Mouse (Mus musculus) liver, embryonic 11.5 days (tissue): ENCODE measurements around the gene Camk2n2. TPM values are rescaled to one million over a fixed set of nuclear protein-coding genes. Genes with fewer than 3 reads are reported as not detected.
A peak's percentile ranks its signal among the peaks of the same experiment; 100 is the strongest.

Experiments used
- ATAC-seq: fragments of 200-750 bp; cut with Nextera tagmentation; replicated peaks from 2 replicates; pipeline ENCODE4 v1.8.0; 2017; ENCODE audit warnings: moderate number of reproducible peaks, mild to moderate bottlenecking, moderate TSS enrichment, moderate library complexity; ENCODE audit not compliant: low FRiP score
- DNase-seq: peaks from one replicate; pipeline ENCODE4 v3.0.0-alpha.2; 2017; ENCODE audit warnings: low spot score
- H3K27ac ChIP-seq: fragments of 300-500 bp; sonication (generic); 2 replicates; pipeline ENCODE4 v1.5.1; 2014; ENCODE audit warnings: mild to moderate bottlenecking, low read depth, low read length, control low read depth
- H3K27me3 ChIP-seq: fragments of 300-500 bp; sonication (generic); replicated peaks from 2 replicates; pipeline ENCODE4 v1.6.1; 2014; ENCODE audit warnings: low read length, mixed read lengths; ENCODE audit not compliant: control insufficient read depth, insufficient read depth
- H3K36me3 ChIP-seq: fragments of 300-500 bp; sonication (generic); 2 replicates; pipeline ENCODE4 v1.6.1; 2014; ENCODE audit warnings: mild to moderate bottlenecking, low read length, moderate library complexity, mixed read lengths; ENCODE audit not compliant: control insufficient read depth, insufficient read depth
- H3K4me1 ChIP-seq: fragments of 300-500 bp; sonication (generic); replicated peaks from 2 replicates; pipeline ENCODE4 v1.6.1; 2014; ENCODE audit warnings: low read length, mixed read lengths; ENCODE audit not compliant: control insufficient read depth, insufficient read depth
- H3K4me2 ChIP-seq: fragments of 300-500 bp; sonication (generic); 2 replicates; pipeline ENCODE4 v1.6.1; 2014; ENCODE audit warnings: mild to moderate bottlenecking, control low read depth, moderate library complexity
- H3K4me3 ChIP-seq: fragments of 300-500 bp; sonication (generic); 2 replicates; pipeline ENCODE4 v1.5.1; 2014; ENCODE audit warnings: low read depth, low read length, control low read depth
- H3K9ac ChIP-seq: fragments of 300-500 bp; sonication (generic); 2 replicates; pipeline ENCODE4 v1.6.1; 2014; ENCODE audit warnings: low read depth, low read length, control low read depth
- H3K9me3 ChIP-seq: fragments of 300-500 bp; sonication (generic); 2 replicates; pipeline ENCODE4 v1.6.1; 2016; ENCODE audit warnings: low read length, inconsistent platforms, mixed read lengths; ENCODE audit not compliant: control insufficient read depth
- WGBS: fragments of 180-500 bp; shearing (Covaris S2); extraction: QIAGEN DNeasy Blood & Tissue Kit; methylation state at CpG from one replicate; pipeline ENCODE4 v1.1.7; 2014; 5-methylcytosine and 5-hydroxymethylcytosine counted together
- microRNA counts: library from miRNA; unstranded; fragments of <30 nt; microRNA quantifications from one replicate; lab custom pipeline; 2015
- microRNA-seq: library from miRNA; unstranded; fragments of <30 nt; microRNA quantifications from one replicate; pipeline ENCODE4, GENCODE M21; 2017; ENCODE audit warnings: borderline number of aligned reads
- polyA plus RNA-seq: library from polyadenylated mRNA; unstranded; fragments of >200 nt; fragmentation: Nextera tagmentation; extraction: Ambion mirVana; gene quantifications from 2 replicates; pipeline ENCODE4 v1.2.1, GENCODE M21; 2014

The Camk2n2 gene
- polyA plus RNA-seq, 1 experiment from 2014 or later: 0.59 TPM

DNA sequence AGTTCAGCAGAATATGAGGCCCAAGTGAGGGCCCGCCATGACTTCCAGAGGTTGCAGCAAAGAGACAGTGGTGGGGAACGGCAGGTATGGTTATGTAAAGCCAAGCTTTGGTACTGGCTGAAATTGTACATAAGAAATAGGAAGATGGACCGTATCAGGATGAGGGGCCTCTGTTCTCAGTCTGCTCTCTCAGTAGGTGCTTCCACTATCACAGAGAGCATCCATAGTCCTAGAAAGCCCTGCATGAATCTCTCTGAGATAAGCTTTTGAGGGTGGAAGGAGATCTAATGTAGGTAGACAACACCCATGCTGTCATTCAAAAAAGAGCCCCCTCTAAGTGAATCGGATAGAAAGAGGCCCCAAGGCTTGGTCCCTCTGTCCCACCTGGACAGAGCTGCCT lies 25.4 kb downstream of the Camk2n2 start:
- H3K4me3 ChIP-seq: no peak overlapping the region
- H3K4me1 ChIP-seq: peaks cover 31% of the 10 kb centered on the region
- H3K27me3 ChIP-seq: peaks cover 38% of the 10 kb centered on the region
- peak; percentile 52 for ATAC-seq
- peak overlapping the region; percentile 27 for H3K4me2 ChIP-seq
- no peaks in the 10 kb centered on the region for H3K9me3 ChIP-seq
- no peak overlapping the region for H3K9ac ChIP-seq
- WGBS: 66% methylated on average over 4 of the region's 4 CpGs
- no peak for DNase-seq
- no peak overlapping the region for H3K27ac ChIP-seq
- no peaks in the 10 kb centered on the region for H3K36me3 ChIP-seq

DNA sequence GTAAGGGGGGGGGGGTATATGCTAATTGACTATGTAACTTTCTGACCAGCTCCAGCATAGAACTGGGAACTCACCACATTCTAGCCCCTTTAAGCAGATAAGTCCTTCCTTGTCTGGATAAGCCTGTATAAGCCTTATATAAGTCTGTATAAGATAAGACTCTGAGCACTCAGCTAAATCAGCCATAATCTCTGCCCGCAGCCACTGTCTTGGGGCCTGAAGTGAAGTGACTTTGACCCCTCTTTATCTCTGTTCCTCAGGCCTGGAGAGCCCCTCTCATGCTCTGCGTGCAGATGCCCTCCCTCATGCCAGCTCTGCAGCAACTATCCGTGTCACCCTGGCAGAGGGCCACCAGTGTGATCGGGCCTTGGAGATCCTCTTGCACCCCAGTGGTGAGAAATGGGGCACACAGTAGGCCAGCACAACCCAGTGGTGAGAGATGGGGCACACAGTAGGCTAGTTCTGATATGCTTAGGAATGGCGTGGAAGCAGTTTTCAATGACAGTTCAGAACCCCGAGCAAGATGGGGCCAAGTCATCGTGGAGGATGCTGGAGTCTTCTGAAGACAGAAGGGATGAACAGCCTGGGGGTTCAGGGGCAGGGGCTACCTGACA lies 25.9 kb downstream of the Camk2n2 start:
- Histone ChIP-seq H3K4me1 (peaks cover 36% of the 10 kb centered on the region), H3K27ac (no peak overlapping the region), H3K4me3 (no peak overlapping the region), H3K36me3 (no peaks in the 10 kb centered on the region), H3K27me3 (peaks cover 44% of the 10 kb centered on the region), H3K9ac (no peak overlapping the region), H3K4me2 (peak overlapping the region; percentile 27), H3K9me3 (no peaks in the 10 kb centered on the region)
- no peak for DNase-seq
- 50% methylated on average over 7 of the region's 7 CpGs for whole genome bisulfite sequencing
- ATAC-seq: peak; percentile 94

DNA sequence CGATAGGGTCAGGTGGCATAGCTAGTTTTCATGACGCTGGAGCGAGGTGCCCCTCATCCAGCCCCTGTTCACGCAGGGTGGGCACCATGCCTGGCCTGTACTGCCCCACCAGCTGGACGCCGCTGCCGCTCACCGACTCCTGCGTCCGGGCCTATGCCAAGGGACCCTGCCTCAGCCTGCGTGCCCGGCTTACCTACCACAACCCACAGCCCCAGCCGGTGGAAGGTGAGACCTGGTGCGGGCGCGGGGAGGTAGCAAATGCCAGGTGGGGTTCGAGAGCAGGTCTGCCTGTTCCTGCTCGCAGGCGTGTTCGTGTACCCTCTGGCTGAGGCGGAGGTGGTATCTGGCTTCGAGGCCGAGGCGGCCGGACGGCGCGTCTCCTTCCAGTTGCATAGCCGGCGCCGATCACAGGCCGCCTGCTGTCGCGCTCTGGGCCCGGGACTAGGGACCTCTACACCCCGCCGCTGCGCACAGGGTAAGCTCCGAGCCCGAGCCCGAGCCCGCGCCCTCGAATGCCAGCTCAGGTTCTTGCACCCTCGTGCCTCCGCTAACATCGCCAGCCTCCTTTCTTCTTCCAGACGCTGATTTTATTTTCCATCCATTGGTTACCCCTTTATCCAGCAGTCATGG lies 29.9 kb downstream of the Camk2n2 start:
- H3K27ac ChIP-seq: no peak overlapping the region
- no peak overlapping the region for H3K9ac ChIP-seq
- H3K4me3 ChIP-seq: peak overlapping the region; percentile 52
- H3K4me2 ChIP-seq: peak overlapping the region; percentile 90
- DNase-seq (no peak), ATAC-seq (no peak)
- peaks cover 41% of the 10 kb centered on the region for H3K4me1 ChIP-seq
- H3K9me3 ChIP-seq: no peaks in the 10 kb centered on the region
- no peaks in the 10 kb centered on the region for H3K36me3 ChIP-seq
- peaks cover 71% of the 10 kb centered on the region for H3K27me3 ChIP-seq
- WGBS: 6% methylated on average over 48 of the region's 48 CpGs

DNA sequence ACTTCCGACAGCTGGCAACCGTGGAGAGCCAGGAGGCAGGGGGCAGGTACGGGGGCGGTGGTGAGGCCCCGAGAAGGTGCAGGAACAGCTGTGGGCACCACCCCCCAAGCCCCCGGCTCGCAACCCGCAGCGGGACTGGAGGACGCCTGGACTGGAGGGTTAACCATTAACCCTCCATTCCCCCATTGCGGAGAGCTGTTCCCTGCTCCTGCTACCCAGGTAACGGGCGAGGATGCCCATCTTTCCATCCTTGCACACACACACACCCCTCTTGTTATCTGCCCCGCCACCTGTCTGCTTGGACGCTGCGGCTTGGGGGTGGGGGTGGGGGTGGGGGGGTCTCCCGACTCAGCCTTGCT lies 30.4 kb downstream of the Camk2n2 start:
- Histone ChIP-seq H3K27me3 (peaks cover 72% of the 10 kb centered on the region), H3K4me1 (peaks cover 35% of the 10 kb centered on the region), H3K4me3 (peak overlapping the region; percentile 52), H3K9me3 (no peaks in the 10 kb centered on the region), H3K9ac (no peak overlapping the region), H3K36me3 (no peaks in the 10 kb centered on the region), H3K27ac (no peak overlapping the region), H3K4me2 (peak overlapping the region; percentile 90)
- DNase-seq (no peak), ATAC-seq (no peak)
- WGBS: 3% methylated on average over 17 of the region's 17 CpGs

DNA sequence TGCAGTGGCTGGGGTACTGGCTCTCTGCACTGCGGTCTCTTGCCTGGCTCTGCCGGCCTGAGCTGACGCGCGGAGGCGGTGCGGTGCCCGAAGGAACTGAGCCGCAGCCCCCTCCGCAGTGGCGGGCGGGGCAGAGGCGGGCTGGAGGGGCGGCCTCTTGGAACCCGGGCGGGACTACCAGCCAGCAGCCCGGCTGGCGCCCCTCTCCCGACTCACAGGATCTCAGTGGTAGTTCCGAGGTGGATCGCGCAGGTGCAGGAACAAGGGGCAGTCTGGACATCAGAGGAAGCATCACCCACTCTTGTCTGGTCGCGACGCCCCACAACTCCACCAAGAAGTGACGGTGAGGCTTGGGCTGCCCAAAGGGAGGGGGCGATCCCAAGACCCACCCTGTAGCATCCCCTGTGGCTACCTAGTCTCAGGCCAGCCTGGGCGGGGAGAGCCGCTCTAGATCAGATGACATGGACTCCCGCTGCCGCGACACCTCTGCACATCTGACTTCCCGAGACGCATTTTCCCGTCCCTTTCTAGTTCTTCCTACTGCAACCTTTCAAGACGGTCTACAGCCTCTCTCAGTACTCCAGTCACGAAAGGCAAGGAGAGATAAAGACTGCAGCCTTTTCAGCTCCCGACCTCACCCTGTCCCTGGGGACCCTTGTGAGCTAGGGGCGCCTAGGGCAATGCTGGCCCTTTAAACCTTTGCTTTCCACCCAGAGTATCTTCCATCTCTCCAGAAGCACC lies 31.0 kb downstream of the Camk2n2 start:
- peak; percentile 55 for DNase-seq
- Histone ChIP-seq H3K4me3 (peak overlapping the region; percentile 52), H3K9me3 (no peaks in the 10 kb centered on the region), H3K36me3 (no peaks in the 10 kb centered on the region), H3K4me2 (peak overlapping the region; percentile 90), H3K9ac (no peak overlapping the region), H3K27ac (no peak overlapping the region), H3K4me1 (peaks cover 30% of the 10 kb centered on the region), H3K27me3 (peaks cover 72% of the 10 kb centered on the region)
- ATAC-seq: peak; percentile 36
- under 1% methylated on average over 39 of the region's 39 CpGs for WGBS

DNA sequence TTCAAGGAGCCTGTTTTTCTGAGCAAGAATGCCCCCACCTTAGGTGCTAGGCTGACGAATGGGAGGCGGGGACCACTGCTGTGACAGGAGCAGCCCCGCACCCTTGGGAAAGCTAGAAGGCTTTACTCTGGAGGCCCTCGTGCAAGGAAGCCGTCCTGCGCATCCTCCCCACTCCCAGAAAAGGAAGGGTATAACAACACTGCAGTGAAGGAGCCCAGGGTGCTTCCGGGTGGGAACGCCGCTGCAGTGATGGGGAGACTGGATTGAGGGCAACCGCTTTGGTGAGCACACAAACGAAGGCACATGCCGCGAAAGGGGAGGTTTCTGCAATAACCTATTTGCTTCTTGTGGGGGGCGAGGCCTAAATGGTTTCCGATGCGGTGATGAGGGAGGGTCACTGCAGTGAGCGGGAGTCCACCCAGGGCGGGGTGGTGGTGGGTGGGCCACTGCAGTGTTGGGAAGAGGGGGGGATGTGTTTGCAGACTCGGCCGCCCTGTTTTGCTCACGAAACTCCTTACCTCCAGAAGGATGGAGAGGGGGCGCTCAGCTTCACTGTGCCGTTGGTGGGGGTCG lies 31.6 kb downstream of the Camk2n2 start, which contains the start of gene Vwa5b2:
Vwa5b2 (plus strand) TSS at position 106 of the 573 bp plus-strand sequence.
- H3K4me1 ChIP-seq: peaks cover 24% of the 10 kb centered on the region
- no peak within 1 kb of the TSS for H3K27ac ChIP-seq
- H3K4me3 ChIP-seq: peak within 1 kb of the TSS; percentile 52
- peak within 1 kb of the TSS; percentile 90 for H3K4me2 ChIP-seq
- H3K9ac ChIP-seq: no peak within 1 kb of the TSS
- 2% methylated on average over 24 of the region's 24 CpGs for WGBS
- no peaks in the 10 kb centered on the region for H3K9me3 ChIP-seq
- DNase-seq (no peak), ATAC-seq (no peak; the same call in 1 of the 2 replicates)
- no peaks in the 10 kb centered on the region for H3K36me3 ChIP-seq
- H3K27me3 ChIP-seq: peaks cover 70% of the 10 kb centered on the region

MicroRNAs within 50 kb of the gene (microRNA counts, 519-probe panel; counts per million panel counts)
- 6,088 counts per million, percentile 68 among the panel's probes with 10 or more counts for microRNA mmu-miR-1224 (lab: Ali Mortazavi, UCI)

Small RNA genes within 50 kb of the gene (microRNA-seq; reads per million reads assigned to microRNA genes)
- gene Mir1224: 5.6 reads per million, percentile 15 among the genes with 10 or more reads in this experiment

Other genes starting within 250 kb of the Camk2n2 start
- gene Abcc5, start 194.9 kb downstream of the Camk2n2 start, polyA plus RNA-seq: 43.6 and 48.2 TPM in 2 replicates
- 125 and 132 TPM in 2 replicates for gene Eif2b5, start 122.5 kb downstream of the Camk2n2 start, polyA plus RNA-seq
- gene Dvl3, start 104.3 kb downstream of the Camk2n2 start, polyA plus RNA-seq: 18.9 and 20.3 TPM in 2 replicates
- 519 and 569 TPM in 2 replicates for gene Ap2m1, start 85.8 kb downstream of the Camk2n2 start, polyA plus RNA-seq
- 49.2 and 50.9 TPM in 2 replicates for gene Abcf3, start 72.7 kb downstream of the Camk2n2 start, polyA plus RNA-seq
- 0.58 and 1.1 TPM in 2 replicates for gene Vwa5b2, start 31.8 kb downstream of the Camk2n2 start, polyA plus RNA-seq
- gene Eef1akmt4, start 9.7 kb downstream of the Camk2n2 start, polyA plus RNA-seq: 42.7 and 44.6 TPM in 2 replicates
- 0.05 TPM in 1 of 2 replicates, not detected in the other for gene Gm49333, start 9.7 kb downstream of the Camk2n2 start, polyA plus RNA-seq
- gene Alg3, start 9.6 kb downstream of the Camk2n2 start, polyA plus RNA-seq: 55.7 and 58.6 TPM in 2 replicates
- gene Ece2, start 8.5 kb upstream of the Camk2n2 start, polyA plus RNA-seq: 0.90 and 0.97 TPM in 2 replicates
- 354 and 386 TPM in 2 replicates for gene Psmd2, start 30.4 kb upstream of the Camk2n2 start, polyA plus RNA-seq
- gene Eif4g1, start 47.0 kb upstream of the Camk2n2 start, polyA plus RNA-seq: 185 and 196 TPM in 2 replicates
- 2.1 TPM in 2 replicates for gene Fam131a, start 72.0 kb upstream of the Camk2n2 start, polyA plus RNA-seq
- 124 and 127 TPM in 2 replicates for gene Polr2h, start 96.4 kb upstream of the Camk2n2 start, polyA plus RNA-seq
- 14.4 and 15.3 TPM in 2 replicates for gene Clcn2, start 96.5 kb upstream of the Camk2n2 start, polyA plus RNA-seq
- 0.77 and 0.93 TPM in 2 replicates for gene Chrd, start 111.8 kb upstream of the Camk2n2 start, polyA plus RNA-seq
- 4.1 and 4.3 TPM in 2 replicates for gene Thpo, start 113.2 kb upstream of the Camk2n2 start, polyA plus RNA-seq